Mouse (Mus musculus): ENCODE measurements around the gene Rps3.

- no peak for TF ChIP-seq EP300 (IDR thresholded peaks at IDR 0.05; ENCODE audit: low read depth)
- no peak for TF ChIP-seq CTCF (IDR thresholded peaks at IDR 0.05; ENCODE audit: low read depth)
Observed at GRCm38 (mm10) chr7:99427987-99428386, 55.6 kb downstream of the Rps3 start.

Data from liver, embryonic 14.5 days (tissue).